Mouse (Mus musculus) liver, adult 2 months (tissue): ENCODE results near the gene Gm20662.

Experiments used
- CTCF ChIP-seq: fragments of 200-500 bp; IDR thresholded peaks from 2 replicates; pipeline ENCODE4 v1.5.1; 2011; ENCODE audit warnings: low read depth, low read length, control low read depth
- POLR2A ChIP-seq: fragments of 200-500 bp; IDR thresholded peaks from 2 replicates; pipeline ENCODE4 v1.6.1; 2011; ENCODE audit warnings: low read length, control low read depth; ENCODE audit not compliant: insufficient read depth; ENCODE audit errors: extremely low read depth

- no peak for TF ChIP-seq CTCF
- TF ChIP-seq POLR2A = no peak
These were observed 27.1 kb downstream of the Gm20662 start for GRCm38 (mm10) chr9:108023216-108023615.
